Mouse (Mus musculus): Measurements from ENCODE around the gene Rabep1. TPM values are rescaled to one million over a fixed set of nuclear protein-coding genes. Genes with fewer than 3 reads are reported as not detected.

Gene Rabep1
- polyA plus RNA-seq, 1 experiment from 2014 or later, result 88.6 TPM

DNA sequence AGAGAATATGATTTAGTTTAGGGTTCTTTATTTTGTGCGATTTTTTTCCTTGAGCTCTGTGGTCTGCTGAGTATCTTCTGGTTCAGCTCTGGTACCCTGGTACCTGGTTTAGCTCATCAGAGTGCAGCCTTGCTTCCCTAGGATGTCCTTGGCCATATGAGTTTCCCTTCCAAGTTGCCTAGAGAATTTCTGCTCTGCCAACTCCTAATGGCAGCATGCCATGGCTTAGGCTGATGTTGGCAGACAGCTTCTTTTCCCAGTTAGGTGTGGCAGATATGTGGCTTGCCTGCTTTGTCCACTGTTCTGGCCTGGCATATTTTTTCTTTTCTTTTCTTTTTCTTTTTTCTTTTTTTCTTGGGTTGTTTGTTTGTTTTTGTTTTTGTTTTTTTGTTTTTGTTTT is 25.8 kb downstream of the Rabep1 start:
- Histone ChIP-seq H3K9me3 (replicated peaks; ENCODE audit: control insufficient read depth, low read length, poor library complexity, severe bottlenecking) (no peaks in the 10 kb centered on the region), H3K36me3 (ENCODE audit: control insufficient read depth, insufficient read depth, low read length) (no peaks in the 10 kb centered on the region), H3K4me2 (ENCODE audit: low read length) (no peak overlapping the region), H3K4me3 (ENCODE audit: low read depth, low read length) (no peak overlapping the region), H3K4me1 (ENCODE audit: control insufficient read depth, insufficient read depth, low read length) (0 out of 2 replicates have a peak, but pooled peaks cover 2% of the 10 kb centered on the region), H3K9ac (ENCODE audit: low read depth, low read length) (no peak overlapping the region), H3K27me3 (ENCODE audit: control insufficient read depth, insufficient read depth, low read depth, low read length) (no peaks in the 10 kb centered on the region), H3K27ac (ENCODE audit: low read length) (no peak overlapping the region)
- WGBS, result 100% methylated on average over 1 of the region's 1 CpGs
- no peak for ATAC-seq

DNA sequence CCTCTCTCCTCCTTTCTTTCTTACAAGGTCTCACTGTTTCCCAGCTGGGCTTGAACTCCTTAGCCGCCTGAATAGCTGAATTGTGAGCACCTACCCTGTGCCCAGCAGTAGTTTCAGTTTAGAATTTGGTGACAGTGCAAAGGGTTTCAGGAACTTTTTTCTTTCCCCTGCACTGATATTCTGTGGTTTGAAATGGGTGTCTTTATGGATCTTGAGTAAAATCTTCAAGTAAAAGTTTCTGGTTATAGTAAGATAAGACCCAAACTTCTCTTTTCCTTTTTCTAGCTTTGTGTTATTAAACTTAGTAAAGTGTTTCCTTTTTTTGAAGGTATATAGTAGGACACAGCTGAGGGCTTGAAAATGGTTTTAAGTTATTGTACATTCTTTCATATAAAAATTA is 26.5 kb downstream of the Rabep1 start:
- no peaks in the 10 kb centered on the region for H3K36me3 ChIP-seq (ENCODE audit: control insufficient read depth, insufficient read depth, low read length)
- no peak for ATAC-seq
- H3K27me3 ChIP-seq (ENCODE audit: control insufficient read depth, insufficient read depth, low read depth, low read length), result no peaks in the 10 kb centered on the region
- H3K9me3 ChIP-seq (replicated peaks; ENCODE audit: control insufficient read depth, low read length, poor library complexity, severe bottlenecking), result no peaks in the 10 kb centered on the region
- no peak overlapping the region for H3K9ac ChIP-seq (ENCODE audit: low read depth, low read length)
- no peak overlapping the region for H3K4me3 ChIP-seq (ENCODE audit: low read depth, low read length)
- no peak overlapping the region for H3K27ac ChIP-seq (ENCODE audit: low read length)
- no peak overlapping the region for H3K4me2 ChIP-seq (ENCODE audit: low read length)
- H3K4me1 ChIP-seq (ENCODE audit: control insufficient read depth, insufficient read depth, low read length), result 0 out of 2 replicates have a peak, but pooled peaks cover 2% of the 10 kb centered on the region
- WGBS, result 78% methylated on average over 1 of the region's 1 CpGs

DNA sequence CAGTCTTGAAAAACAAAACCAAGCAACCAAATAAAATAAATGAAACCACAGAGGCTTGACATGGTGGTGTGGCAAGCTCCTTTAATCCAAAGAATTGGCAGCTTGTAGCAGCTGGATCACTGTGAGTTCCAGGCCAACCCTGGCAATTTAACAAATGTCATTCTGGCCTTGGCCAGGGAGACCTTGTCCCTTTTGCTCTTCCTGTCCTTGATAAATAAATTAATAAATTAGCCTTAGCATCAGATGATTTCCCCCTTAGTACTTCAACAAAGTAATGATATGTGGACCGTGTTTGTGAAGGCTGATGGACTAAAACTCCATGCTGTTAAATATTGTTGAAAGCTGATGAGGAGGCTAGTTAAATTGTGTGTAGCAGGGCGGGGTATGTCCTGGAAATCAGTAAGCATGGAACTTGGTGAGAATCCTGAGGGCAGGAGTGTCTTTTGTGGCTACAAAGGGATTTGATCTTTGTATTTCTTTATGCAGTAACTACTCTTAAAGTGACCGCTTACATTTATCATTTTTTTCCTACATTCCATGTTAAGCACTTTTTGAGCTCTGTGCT is 27.3 kb downstream of the Rabep1 start:
- 88% methylated on average over 3 of the region's 3 CpGs for WGBS
- Histone ChIP-seq H3K4me2 (ENCODE audit: low read length) (no peak overlapping the region), H3K4me1 (ENCODE audit: control insufficient read depth, insufficient read depth, low read length) (0 out of 2 replicates have a peak, but pooled peaks cover 2% of the 10 kb centered on the region), H3K27me3 (ENCODE audit: control insufficient read depth, insufficient read depth, low read depth, low read length) (no peaks in the 10 kb centered on the region), H3K9ac (ENCODE audit: low read depth, low read length) (no peak overlapping the region), H3K9me3 (replicated peaks; ENCODE audit: control insufficient read depth, low read length, poor library complexity, severe bottlenecking) (no peaks in the 10 kb centered on the region), H3K4me3 (ENCODE audit: low read depth, low read length) (no peak overlapping the region), H3K36me3 (ENCODE audit: control insufficient read depth, insufficient read depth, low read length) (no peaks in the 10 kb centered on the region), H3K27ac (ENCODE audit: low read length) (no peak overlapping the region)
- ATAC-seq, result no peak

DNA sequence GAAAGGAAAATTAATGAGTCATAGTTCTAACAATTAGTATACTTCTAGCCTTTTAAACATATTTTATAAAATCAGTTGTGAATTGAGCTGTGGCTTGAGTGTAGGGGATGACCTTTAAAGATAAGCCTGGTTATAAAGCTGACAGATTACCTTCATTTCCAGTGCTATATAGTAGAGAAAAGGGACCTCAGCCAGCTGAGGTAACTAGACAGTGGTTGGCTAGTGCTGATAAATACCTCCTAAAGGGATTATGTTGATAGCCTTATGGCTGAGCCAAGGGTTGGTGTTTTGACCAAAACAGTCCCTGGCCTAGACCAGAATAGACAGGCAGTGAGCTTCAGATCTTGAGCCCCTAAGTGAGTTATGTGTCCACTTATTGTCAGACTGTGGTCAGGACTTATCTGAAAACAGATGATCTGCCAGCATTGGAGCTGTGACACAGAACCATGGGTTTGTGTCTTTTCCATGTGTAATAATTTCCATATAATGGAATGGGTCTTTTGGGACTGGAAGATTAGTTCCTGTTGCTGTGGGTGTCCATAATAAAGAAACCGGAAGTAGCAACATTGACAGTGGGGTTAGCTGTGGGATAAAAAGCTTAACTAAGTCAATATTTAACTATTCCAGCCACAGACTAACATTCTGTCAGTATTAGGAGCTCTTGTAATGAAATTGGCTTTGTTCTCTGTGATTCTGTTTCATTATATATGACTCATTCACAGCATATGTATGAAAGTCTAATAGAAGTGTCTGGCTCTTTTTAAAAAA is 29.5 kb downstream of the Rabep1 start:
- no peaks in the 10 kb centered on the region for H3K36me3 ChIP-seq (ENCODE audit: control insufficient read depth, insufficient read depth, low read length)

DNA sequence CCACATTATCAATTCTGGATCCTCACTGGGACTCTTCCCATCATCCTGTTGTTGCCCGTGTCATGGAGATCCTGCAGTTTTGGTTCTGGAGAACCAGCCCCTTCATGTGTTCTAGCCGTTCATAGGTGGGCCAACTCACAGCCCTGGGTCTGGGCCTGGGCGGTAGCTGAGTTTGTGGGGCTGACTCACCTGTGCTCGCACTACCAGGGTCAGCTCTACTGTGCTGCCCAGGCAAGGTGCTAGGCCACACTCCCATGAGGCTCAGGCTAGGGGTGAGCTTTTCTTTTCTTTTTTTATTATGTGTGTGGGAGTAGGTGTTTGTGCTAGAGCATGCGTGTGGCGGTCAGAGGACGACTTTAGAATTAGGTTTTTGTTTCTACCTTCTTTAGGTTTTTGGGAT is 33.1 kb downstream of the Rabep1 start:
- ATAC-seq, result no peak
- H3K27me3 ChIP-seq (ENCODE audit: control insufficient read depth, insufficient read depth, low read depth, low read length), result no peaks in the 10 kb centered on the region
- H3K9ac ChIP-seq (ENCODE audit: low read depth, low read length), result no peak overlapping the region
- no peaks in the 10 kb centered on the region for H3K9me3 ChIP-seq (replicated peaks; ENCODE audit: control insufficient read depth, low read length, poor library complexity, severe bottlenecking)
- H3K36me3 ChIP-seq (ENCODE audit: control insufficient read depth, insufficient read depth, low read length), result peaks cover 3% of the 10 kb centered on the region; the same call in 1 of the 2 replicates
- no peak overlapping the region for H3K4me2 ChIP-seq (ENCODE audit: low read length)
- 0 out of 2 replicates have a peak, but pooled peaks cover 2% of the 10 kb centered on the region for H3K4me1 ChIP-seq (ENCODE audit: control insufficient read depth, insufficient read depth, low read length)
- WGBS, result 93% methylated on average over 7 of the region's 7 CpGs
- H3K4me3 ChIP-seq (ENCODE audit: low read depth, low read length), result no peak overlapping the region
- H3K27ac ChIP-seq (ENCODE audit: low read length), result no peak overlapping the region

More for the DNA sequence above, 29.5 kb downstream of the Rabep1 start:
- no peak overlapping the region for H3K4me2 ChIP-seq (ENCODE audit: low read length)
- no peak overlapping the region for H3K9ac ChIP-seq (ENCODE audit: low read depth, low read length)
- H3K4me1 ChIP-seq (ENCODE audit: control insufficient read depth, insufficient read depth, low read length), result 0 out of 2 replicates have a peak, but pooled peaks cover 2% of the 10 kb centered on the region
- H3K27ac ChIP-seq (ENCODE audit: low read length), result no peak overlapping the region
- 57% methylated on average over 1 of the region's 1 CpGs for WGBS
- no peaks in the 10 kb centered on the region for H3K9me3 ChIP-seq (replicated peaks; ENCODE audit: control insufficient read depth, low read length, poor library complexity, severe bottlenecking)
- H3K4me3 ChIP-seq (ENCODE audit: low read depth, low read length), result no peak overlapping the region
- no peak for ATAC-seq
- no peaks in the 10 kb centered on the region for H3K27me3 ChIP-seq (ENCODE audit: control insufficient read depth, insufficient read depth, low read depth, low read length)

DNA sequence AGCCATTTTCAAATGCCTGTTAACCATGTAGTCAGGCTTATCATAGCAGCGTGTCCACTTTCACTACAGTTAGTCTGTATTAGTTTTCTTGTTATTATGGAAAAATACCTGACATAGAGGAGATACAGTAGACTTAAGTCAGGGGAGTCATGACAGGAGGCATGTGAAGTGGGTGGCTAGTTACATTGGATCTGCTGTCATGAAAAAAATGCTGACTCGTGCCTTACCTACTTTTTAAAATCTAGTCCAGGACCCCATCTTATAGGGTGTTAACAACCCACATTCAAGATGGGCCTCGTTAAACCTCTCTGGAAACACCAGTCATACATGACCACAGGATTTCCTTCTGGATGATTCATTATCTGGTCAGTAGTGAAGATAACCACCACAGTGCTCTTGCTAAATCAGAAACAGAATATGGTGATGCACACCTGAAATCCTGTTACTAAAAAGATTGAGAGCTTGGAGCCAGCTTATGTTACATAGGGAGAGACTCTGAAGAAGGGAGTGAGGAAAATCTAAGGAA is 38.4 kb downstream of the Rabep1 start:
- Histone ChIP-seq H3K36me3 (ENCODE audit: control insufficient read depth, insufficient read depth, low read length) (peaks cover 13% of the 10 kb centered on the region), H3K27ac (ENCODE audit: low read length) (no peak overlapping the region), H3K9ac (ENCODE audit: low read depth, low read length) (no peak overlapping the region), H3K9me3 (replicated peaks; ENCODE audit: control insufficient read depth, low read length, poor library complexity, severe bottlenecking) (no peaks in the 10 kb centered on the region), H3K4me1 (ENCODE audit: control insufficient read depth, insufficient read depth, low read length) (no peaks in the 10 kb centered on the region), H3K27me3 (ENCODE audit: control insufficient read depth, insufficient read depth, low read depth, low read length) (no peaks in the 10 kb centered on the region), H3K4me2 (ENCODE audit: low read length) (no peak overlapping the region), H3K4me3 (ENCODE audit: low read depth, low read length) (no peak overlapping the region)
- WGBS, result 94% methylated on average over 3 of the region's 3 CpGs
- no peak for ATAC-seq

DNA sequence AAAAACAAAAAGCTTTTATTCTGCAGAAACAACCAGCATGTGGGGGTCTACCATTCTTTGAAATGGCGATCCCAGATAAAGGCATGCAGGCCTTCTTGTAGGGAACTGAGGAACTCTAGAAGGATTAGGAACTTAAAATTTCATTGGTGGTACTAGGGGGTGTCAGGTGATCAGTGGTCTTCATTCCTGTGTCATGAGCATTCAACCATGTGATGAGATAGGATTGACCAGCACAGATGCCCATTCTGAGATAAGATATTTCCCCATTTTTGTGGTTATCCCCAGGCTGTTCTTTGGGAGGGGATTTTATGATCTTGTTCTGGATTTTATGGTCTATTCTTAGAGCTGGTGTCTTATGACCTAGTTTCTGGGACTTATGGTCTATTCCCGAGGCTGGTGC is 46.1 kb downstream of the Rabep1 start:
- Histone ChIP-seq H3K4me3 (ENCODE audit: low read depth, low read length) (no peak overlapping the region), H3K27ac (ENCODE audit: low read length) (no peak overlapping the region), H3K27me3 (ENCODE audit: control insufficient read depth, insufficient read depth, low read depth, low read length) (no peaks in the 10 kb centered on the region), H3K9me3 (replicated peaks; ENCODE audit: control insufficient read depth, low read length, poor library complexity, severe bottlenecking) (no peaks in the 10 kb centered on the region), H3K9ac (ENCODE audit: low read depth, low read length) (no peak overlapping the region), H3K36me3 (ENCODE audit: control insufficient read depth, insufficient read depth, low read length) (peaks cover 18% of the 10 kb centered on the region), H3K4me2 (ENCODE audit: low read length) (no peak overlapping the region), H3K4me1 (ENCODE audit: control insufficient read depth, insufficient read depth, low read length) (no peaks in the 10 kb centered on the region)
- no peak for ATAC-seq
- WGBS, result 91% methylated on average over 2 of the region's 2 CpGs

DNA sequence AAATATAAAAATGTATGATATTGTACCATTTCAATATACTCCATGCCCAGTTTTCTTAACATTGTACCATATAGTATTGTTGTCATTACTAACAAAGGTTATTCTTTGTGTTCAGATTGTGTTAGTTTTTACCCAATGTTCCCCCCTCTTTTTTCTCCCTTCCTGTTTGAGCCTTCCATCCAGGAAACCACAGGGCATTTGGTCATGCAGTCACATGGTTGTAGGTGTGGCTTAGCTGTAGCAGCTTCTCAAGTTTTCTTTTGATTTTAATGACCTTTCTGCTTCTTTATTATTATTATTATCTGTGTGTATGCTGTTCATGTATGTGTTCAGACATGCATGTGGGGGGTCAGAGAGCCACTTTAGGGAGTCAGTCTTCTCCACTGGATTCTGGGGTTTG is 47.0 kb downstream of the Rabep1 start:
- H3K27ac ChIP-seq (ENCODE audit: low read length), result no peak overlapping the region
- peaks cover 20% of the 10 kb centered on the region for H3K36me3 ChIP-seq (ENCODE audit: control insufficient read depth, insufficient read depth, low read length)
- H3K4me3 ChIP-seq (ENCODE audit: low read depth, low read length), result no peak overlapping the region
- no peaks in the 10 kb centered on the region for H3K9me3 ChIP-seq (replicated peaks; ENCODE audit: control insufficient read depth, low read length, poor library complexity, severe bottlenecking)
- no peaks in the 10 kb centered on the region for H3K27me3 ChIP-seq (ENCODE audit: control insufficient read depth, insufficient read depth, low read depth, low read length)
- no peak for ATAC-seq
- no peaks in the 10 kb centered on the region for H3K4me1 ChIP-seq (ENCODE audit: control insufficient read depth, insufficient read depth, low read length)
- no peak overlapping the region for H3K4me2 ChIP-seq (ENCODE audit: low read length)
- H3K9ac ChIP-seq (ENCODE audit: low read depth, low read length), result no peak overlapping the region

DNA sequence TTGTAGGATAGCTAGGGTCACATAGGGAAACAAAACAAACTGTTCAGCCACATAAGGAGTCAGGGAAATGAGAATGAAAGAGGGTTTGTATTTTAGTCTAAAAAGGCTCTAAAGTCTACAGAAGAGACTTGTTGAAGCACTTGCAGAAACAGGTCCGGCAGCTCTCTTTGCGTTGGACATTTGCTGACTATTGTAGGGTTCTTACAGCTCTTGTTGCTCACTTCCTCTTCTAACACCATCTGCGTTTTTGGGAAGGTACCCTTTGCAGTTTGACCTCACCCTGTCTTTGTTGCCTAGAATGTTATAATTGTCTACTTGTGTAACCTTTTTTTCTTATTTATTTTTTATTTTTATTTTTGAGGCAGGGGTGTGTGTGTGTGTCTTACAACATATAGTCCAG is 53.1 kb downstream of the Rabep1 start:
- 95% methylated on average over 3 of the region's 3 CpGs for WGBS
- Histone ChIP-seq H3K9ac (ENCODE audit: low read depth, low read length) (no peak overlapping the region), H3K27me3 (ENCODE audit: control insufficient read depth, insufficient read depth, low read depth, low read length) (no peaks in the 10 kb centered on the region), H3K27ac (ENCODE audit: low read length) (no peak overlapping the region), H3K36me3 (ENCODE audit: control insufficient read depth, insufficient read depth, low read length) (peaks cover 13% of the 10 kb centered on the region), H3K9me3 (replicated peaks; ENCODE audit: control insufficient read depth, low read length, poor library complexity, severe bottlenecking) (no peaks in the 10 kb centered on the region), H3K4me3 (ENCODE audit: low read depth, low read length) (no peak overlapping the region), H3K4me1 (ENCODE audit: control insufficient read depth, insufficient read depth, low read length) (no peaks in the 10 kb centered on the region), H3K4me2 (ENCODE audit: low read length) (no peak overlapping the region)
- ATAC-seq, result no peak
